Mouse (Mus musculus) adrenal gland, adult 8-10 months (tissue): ENCODE measurements around the gene Als2cr12. TPM values are rescaled to one million over a fixed set of nuclear protein-coding genes. Genes with fewer than 3 reads are reported as not detected.
"Not testable (repeated sequence)": the region's sequence is repeated elsewhere in the genome, so short reads cannot be mapped to it uniquely, and the experiment has no call there.

Experiments
- DNase-seq: peaks from one replicate; pipeline ENCODE4 v3.0.0; 2022
- total RNA-seq, 4 experiments: library from RNA; stranded (reverse); gene quantifications; 2 replicates each; pipeline ENCODE4 v1.2.4; 2022

Als2cr12 gene
- total RNA-seq, 4 experiments from 2014 or later, result 0.17 to 1.0 (median 0.76) TPM

DNA sequence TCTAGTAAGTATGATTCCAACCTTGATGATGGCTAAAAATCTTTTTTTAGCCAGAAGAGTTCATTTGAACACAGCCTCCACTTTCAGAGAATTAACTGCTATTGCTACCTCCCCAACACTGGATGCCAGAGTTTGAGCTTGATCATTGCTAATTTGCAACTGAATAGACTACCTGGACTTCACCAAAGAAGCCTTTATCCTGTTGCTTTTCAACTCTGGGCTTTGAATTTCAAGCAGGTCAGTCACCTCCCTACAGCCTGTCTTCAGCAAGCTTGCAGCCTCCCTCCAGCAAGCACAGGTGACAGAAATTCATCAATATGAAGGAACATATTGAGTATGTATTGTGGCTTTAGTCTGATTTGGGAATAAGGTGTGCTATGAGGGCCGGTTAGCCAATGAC is 6.4 kb downstream of the Als2cr12 start:
- no peak for DNase-seq

DNA sequence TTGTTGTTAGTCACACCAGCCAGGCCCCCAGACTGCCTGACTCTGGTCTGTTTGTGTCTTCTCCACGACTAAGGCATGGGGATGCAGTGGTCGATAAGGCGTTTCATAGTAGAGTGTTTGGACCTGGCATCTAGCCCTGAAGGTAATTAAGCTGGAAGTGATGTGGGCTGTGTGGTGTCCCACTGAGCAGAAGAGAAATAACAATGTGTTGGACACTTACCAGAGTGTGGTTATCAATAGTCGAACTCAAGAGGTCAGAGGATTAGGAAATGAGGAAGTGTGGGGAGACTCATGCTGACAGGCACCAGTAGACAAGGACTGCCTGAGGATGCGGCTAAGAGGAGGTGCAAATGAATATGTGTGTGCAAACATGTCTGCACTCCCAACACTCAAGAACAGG is 17.4 kb downstream of the Als2cr12 start:
- not testable (repeated sequence) for DNase-seq

DNA sequence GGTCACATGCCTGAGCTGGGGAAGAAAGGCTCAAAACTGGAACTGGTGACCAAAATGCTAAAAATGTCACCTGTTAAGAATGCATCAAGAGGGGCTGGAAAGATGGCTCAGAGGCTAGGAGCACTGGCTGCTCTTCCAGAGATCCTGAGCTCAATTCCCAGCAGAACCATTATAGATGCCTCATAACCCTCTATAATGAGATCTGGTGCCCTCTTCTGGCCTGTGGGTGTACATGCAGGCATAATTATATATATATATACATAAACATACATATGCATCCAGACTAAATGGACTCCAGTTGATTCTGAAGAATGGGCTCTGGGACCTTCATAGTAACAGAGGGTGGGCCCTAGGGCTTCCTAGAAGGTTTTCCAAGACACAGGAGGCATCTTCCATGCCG is 18.2 kb downstream of the Als2cr12 start:
- no peak for DNase-seq

DNA sequence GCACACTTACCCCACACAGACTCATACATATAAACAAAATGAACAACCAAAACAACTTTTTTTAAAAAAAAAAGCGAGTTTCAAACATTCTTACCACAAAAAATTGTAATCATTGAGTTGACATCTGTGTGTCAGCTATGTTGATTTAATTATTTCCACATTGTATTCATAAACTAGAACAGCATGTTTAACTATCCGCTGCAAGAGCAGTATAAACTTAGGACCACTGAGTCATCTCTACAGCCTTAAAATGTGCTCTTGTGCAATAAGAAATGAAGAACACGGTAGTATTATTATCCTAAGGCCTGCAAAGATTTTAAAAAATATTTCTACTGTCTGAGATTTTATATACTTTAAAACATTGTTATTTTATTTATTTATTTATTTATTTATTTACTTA is 20.8 kb downstream of the Als2cr12 start:
- no peak for DNase-seq

DNA sequence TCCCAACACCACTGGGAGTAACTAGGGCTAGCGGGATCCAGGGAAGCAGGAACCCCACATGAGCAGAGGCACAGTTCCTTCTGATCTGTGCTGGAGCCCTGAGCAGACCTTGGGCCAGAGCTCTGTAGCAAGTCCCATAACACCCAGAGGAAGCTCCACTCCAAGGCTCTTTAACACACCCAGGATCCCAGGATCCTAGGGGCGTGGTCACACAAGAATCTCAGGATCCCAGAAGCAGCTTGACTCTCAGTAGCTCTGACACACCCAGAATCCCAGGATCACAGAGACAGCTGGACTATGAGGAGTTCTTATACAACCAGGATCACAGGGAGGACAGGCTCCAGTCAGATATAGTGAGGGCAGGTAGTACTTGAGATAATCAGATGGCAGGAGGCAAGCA is 23.7 kb downstream of the Als2cr12 start:
- no peak for DNase-seq

DNA sequence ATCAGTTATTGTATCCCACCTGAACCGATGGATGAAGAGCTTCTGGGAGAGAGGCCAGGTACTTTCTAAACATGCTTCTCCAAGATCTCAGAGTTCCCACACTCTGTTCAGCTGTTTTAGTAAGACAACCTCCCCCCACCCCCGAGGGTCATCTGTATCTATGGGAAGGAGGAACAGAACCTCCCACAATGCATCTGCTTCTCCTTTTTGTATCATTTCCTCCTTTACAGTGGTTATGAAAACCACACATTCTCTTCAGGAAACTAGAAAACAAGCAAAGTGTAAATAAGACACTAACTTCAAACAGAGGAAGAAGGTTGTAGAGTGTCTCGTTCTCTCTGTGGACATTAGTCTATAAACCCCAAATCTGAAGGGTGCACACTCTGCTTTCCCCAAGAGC is 26.2 kb downstream of the Als2cr12 start:
- not testable (repeated sequence) for DNase-seq

DNA sequence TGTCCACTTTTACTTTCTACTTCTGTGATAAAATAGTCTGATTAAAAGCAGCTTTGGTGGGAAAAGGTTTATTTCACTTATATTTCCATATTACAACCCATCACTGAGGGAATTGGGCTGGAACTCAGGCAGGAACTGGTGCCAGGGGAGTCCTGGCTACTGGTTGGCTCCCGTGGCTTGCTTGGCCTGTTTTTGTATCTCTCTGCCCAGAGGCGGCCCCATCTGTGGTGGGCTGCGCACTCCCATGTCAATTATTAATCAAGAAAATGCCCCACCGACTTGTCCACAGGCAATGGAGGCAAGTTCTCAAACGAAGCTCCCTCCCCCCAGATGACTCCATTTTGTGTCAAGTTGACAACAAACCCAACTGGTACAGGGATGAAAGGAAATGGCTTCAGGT is 27.6 kb downstream of the Als2cr12 start:
- no peak for DNase-seq

DNA sequence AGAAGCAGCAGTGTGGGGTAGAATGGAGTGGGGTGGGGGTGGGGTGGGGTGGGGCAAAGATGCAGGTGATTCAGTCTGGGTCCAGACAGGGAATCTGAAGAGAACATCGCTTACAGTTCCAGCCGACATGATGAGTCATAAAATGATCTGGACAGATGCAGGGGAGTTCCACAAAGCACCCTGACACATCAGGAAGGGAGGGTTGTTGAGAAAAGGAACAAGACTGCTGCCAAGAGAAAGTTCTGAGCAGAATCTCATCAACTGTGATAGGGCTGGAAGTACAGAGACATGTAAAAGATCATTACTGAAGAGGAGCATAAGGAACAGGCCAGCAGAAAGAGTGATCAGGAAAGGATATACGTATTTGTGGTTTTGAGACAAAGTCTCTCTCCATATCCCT is 32.4 kb downstream of the Als2cr12 start:
- DNase-seq, result not testable (repeated sequence)

DNA sequence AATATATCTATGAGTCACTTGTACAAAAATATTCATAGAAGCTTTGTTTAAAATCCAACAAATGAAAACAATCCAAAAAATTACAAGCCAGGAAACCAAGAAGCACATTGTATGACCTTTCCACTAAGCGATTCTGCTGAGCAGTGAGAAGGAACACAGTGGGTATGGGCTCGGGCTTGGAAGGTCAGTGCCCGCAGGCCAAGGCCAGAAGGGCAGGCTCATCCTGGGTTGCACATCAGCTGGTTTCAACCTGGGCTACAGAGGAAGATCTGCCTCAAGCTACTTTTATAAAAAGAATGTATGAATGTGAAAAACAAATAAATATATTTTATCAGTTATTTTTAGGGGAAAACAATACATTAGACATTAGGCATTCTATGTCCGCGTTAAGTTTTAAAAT is 33.1 kb downstream of the Als2cr12 start:
- DNase-seq, result not testable (repeated sequence)

DNA sequence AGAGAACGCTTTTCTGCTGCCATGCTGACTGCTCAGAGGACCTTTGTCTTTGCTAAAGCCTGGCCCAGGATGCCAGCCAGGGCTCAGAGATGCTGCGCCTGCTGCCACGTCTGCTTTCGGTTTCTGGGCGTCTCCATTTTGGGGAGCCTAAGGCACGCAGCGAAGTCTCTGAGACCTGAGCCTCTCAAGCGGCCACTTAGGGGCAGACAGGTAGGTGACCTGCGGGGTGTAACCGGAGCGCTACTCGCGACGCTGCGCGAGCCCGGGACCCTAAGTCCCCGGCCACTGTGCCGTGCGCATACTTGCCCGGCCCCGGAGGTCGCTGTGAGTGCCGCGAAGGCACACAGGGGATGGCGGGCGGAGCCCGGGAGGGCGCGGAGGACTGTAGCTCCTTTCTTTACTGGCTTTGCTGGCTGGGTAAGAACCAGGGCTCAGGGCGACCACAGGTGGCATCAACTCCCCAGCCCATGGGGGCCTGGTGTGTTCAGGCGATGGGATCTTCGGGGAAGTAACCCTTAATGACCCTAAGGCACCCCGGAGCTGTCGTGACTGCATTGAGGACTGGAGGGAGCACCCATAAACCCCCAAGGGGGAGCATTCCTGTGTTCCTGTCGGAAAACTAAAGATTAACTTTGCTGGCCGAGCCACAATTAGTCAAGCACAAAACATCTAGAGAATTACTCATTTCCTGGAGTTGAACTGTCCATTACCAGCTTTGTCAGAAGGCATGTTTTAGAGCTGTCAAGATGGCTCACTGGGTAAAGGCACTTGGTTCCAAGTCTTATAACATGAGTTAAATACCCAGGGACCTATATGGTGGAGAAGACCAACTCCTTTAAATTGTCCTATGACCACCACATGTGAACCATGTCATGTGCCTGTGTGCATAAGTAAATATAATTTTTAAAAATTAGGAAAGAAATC is 43.0 kb downstream of the Als2cr12 start:
- peak; percentile 45 for DNase-seq

DNA sequence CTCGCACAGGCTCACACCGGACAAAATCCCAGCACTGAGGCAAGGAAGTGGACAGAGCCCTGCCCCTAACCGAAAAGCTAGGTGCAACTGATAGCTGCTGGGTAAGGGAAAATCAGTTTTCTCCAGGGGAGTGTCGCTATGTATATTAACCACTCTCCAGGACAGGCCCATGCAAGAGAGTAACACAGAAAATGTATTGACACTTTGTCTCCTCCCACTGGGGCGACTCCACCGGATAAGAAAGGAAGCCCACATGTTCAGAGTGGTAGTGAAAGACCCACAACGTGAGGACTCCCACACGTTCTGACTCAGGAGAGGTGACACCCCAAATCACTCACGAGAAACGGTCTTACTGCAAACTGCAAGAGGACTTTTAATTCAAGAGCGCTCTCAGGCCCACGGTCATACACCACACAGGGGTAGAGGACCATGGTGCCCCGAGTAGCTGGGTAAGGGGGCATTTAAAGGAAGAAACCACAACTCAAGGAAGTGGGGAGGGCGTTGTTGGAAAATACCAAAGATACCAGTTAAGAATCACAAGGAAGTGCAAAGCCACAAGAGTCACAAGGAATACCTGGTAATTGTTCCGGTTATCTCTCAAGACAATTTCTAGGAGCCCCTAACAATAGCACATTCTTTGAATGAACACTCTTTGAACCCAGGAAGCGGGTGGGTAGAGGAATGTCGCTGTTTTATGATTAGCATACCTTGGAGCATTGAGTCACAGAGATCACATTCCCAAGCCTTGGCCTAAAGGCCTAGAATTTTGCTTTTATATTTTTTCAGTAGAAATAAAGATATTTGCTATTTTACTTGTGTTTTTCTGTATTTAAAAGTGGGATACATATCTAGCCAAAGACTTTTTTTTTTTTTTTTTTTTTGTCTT is 44.0 kb downstream of the Als2cr12 start:
- DNase-seq, result not testable (repeated sequence)

DNA sequence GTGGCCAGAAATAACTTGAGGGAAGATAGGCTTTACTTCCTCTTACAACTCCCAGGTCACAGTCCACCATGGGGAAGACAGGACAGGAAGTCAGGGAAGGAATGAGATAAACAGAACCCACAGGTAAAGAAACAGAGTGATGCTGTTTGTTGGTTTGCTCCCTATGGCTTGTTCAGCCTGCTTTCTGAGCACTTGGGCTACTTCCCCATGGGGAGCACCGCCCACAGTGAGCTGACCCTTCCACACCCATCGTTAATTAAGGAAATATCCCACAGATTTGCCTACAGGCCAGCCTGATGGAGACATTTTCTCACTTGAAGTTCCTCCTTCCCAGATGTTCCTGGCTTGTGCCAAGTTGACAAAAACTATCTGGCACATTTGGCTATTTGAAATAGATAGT is 66.9 kb downstream of the Als2cr12 start:
- not testable (repeated sequence) for DNase-seq

DNA sequence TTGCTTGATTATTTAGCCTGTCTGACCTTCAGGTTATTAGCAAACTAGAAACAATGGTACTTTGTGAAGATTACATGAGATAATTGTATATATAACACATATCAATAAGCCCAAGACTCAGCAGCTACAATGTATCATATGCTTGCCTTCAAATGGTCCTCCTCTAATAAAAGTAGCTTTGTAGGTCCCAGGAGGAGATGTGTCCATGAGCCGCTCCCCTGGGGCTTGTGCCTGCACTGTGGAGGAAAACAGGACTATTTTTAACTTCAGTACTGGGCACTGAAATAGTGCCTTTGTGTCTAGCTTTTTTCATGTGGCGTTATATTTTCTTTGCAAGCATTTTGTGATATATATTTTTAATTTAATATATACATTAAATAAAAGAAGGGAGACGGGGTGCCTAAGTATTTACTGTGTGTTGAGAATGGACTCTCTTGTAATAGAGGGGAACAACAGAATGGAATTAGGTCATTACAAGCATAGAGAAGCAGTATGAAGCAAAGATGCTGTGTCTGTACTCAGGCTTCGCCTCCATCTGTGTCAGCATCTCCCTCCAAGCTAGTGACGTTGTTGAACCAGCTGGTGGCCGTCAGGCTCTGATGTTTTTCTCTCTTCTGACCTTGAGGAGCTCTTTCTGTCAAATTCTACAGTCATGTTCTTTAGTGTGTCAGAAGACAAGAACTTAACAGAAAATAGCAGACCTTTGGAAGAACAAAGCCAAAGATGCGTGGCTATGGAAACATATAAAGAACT is 73.6 kb downstream of the Als2cr12 start:
- no peak for DNase-seq

DNA sequence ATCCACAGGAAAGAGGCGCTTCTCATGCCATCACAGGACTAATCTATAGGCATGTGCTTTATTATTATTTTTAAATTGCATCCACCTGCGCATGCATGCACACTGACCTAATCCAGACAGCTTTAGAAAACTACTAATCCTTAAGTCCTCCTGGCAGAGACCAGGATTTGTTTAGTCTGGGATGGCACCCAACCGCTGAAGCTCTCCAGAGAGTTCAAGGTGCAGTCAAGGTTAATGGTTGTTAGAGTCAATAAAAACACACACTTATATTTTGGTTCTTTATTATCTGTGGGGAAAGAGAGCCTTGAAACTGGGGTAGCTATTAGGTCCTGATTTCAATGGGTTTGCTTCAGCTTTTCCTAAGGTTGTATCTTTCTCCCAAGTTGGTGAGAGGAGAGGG is 74.5 kb downstream of the Als2cr12 start:
- no peak for DNase-seq

DNA sequence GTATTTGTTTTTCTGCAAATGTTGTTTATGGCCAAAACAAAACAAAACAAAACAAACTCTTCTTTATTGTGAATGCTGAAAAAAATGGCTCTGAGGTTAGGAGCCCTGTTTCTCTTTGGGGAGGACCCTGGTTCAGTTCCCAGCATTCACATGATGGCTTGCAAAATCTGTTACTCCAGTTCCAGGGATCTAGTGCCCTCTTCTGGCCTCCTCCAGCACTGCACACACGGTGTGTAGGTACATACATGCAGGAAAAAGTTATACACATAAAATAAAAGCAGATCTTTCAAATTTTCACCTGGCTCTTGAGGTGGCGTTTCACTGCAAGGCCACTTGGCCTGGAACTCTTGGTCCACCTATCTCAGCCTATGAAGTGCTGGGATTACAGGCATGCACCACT is 77.0 kb downstream of the Als2cr12 start:
- no peak for DNase-seq

DNA sequence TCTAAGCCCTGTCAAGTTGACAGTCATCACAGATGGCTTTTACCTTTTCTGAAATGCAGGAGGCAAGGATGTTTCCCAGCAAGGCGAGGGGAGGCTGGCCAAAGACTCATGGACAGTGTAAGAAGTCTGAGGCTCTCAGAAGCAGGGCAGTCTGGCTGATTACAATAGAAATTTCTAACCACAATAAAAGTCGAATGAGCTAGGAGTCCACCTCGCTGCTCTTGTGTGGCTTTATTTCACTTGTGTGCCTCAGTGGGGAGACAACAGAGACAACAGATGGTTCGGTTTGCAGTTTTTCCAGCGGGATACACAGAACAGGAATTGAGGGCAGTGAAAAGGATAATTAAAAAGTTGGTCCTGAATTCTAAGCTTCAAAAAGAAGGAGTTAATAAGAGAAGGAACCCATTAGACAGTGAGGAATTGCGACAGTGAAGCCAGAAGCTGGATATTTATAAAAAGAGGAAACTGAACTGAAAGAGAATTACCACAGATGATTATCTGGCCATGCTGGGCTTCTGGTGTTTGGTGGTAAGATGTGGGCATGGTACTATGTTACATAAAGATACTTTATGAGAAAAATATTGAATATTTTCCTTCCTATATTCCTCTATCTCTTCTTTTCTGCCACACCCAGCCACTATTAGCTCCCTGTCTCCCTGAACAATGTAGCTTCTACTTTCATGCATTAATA is 77.7 kb downstream of the Als2cr12 start:
- DNase-seq, result no peak

DNA sequence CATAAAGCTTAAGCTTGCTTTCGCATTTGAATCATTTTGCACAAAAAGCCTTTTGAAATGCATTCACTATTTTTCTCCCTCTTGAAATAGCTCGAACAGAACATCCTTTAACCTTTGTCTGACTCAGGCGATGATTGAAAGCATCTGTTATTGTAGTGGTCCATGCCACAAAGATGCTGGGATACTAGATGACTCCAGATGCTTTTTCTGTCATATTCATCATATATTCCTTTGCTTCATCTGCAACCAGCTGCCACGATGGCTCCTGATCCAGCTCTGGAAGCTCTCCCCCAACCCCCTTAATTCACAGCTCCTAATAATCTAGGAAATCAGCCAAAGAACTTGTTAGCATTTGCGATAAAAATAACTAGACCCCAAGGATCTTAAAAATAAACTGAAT is 78.7 kb downstream of the Als2cr12 start:
- no peak for DNase-seq

DNA sequence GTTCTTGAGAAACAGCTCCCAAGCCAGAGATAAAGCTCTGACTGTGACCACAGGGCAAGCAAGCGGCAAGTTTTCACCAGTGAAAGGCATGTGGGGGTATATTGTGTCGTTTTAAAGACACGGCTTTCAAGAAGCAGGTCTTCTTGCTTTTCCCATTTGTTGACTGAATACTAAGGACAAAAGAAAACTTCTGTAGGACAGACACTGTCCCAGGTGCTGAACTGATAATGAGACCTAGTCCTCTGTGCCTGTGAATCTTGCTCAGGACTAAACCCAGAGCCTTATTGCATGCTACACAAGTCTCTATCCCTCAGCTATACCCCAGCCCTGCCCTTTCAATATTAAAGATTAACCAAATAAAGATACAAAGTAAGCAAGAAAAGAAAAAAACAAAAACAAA is 79.6 kb downstream of the Als2cr12 start:
- DNase-seq, result no peak

DNA sequence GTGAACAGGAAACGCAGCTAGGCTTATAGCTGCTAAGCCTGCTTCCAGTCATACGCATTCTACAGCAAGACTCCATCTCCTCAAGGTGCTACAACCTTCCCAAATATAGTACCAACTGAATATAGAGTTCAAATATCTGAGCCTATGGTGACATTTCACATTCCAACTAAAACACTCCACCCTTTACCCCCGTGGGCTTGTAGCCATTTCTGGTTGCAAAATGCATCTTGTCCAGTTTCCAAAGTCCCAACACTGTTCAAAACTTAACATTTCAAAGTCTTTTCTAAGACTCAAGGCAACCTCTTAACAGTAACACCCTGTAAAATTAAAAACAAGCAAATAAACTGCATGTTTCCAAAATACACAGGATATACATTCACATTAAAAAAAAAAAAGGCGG is 80.6 kb downstream of the Als2cr12 start:
- no peak for DNase-seq

DNA sequence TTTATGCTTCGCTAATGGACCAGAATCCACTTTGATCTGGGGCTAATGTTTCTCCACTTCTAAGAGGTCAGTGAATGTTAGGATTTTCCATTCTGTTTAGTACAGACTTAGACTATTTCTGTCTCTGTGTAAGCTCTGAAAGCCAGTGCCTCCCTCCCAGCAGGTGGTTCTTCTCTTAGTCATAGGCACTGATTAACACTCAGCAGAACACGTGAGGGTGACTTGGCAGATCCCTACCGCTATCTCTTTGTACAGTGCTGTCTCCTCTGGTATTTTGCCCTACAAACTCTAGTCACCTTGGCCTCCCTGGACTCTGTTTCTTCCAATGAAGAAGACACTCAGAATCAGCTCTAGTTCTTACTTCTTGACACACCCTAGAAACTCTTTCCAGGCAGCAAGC is 81.4 kb downstream of the Als2cr12 start:
- no peak for DNase-seq

DNA sequence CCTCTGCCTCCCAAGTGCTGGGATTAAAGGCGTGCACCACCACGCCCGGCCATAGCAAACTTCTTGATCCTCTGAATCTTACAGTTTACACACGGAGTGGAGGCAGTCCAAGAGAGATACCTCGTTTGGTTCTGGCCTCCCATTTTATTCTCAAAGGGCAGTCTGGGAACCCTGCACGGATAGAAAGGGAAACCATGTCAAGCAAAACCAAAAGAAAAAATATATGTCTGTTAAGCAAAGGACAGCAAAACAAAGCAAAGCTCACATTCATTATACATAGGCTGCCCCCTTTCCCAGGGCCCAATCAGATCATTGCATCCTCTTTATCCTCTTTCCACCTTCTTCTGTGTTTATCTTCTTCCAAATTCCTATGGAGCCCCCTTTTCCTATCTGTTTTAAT is 82.0 kb downstream of the Als2cr12 start:
- no peak for DNase-seq

DNA sequence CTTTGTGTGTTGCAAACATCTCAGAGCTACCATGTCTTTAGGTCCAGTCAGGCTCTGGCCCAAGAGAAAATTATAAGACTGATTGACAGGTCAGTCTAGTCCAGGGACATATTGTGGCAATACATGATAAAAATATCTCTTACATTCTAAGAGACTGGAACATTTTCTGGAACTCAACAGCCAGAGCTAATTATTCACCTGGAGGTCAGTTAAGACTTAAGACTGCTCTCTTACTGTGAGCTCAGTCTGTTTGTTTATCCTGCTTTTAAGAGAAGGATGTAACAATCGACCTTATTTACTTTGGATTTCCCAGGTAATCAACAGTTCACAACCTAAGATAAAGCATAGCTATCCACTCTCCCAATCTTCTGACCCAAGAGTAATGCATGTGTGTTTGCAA is 85.2 kb downstream of the Als2cr12 start:
- DNase-seq, result no peak
